Mouse (Mus musculus) lung, postnatal 0 days (tissue): Measurements from ENCODE around the gene Flywch2. TPM values are rescaled to one million over a fixed set of nuclear protein-coding genes. Genes with fewer than 3 reads are reported as not detected.
A peak's percentile ranks its signal among the peaks of the same experiment; 100 is the strongest.

Source experiments
- ATAC-seq: fragments of 200-750 bp; cut with Nextera tagmentation; 2 replicates; pipeline ENCODE4 v1.8.0; 2017; ENCODE audit warnings: moderate library complexity
- DNase-seq: peaks from one replicate; pipeline ENCODE4 v3.0.0-alpha.2; 2016; ENCODE audit warnings: low spot score
- H3K27ac ChIP-seq: fragments of 300-500 bp; sonication (generic); 2 replicates; pipeline ENCODE4 v1.5.1; 2014; ENCODE audit warnings: antibody characterized with exemption, mild to moderate bottlenecking, low read length, mixed read lengths
- H3K27me3 ChIP-seq: fragments of 300-500 bp; sonication (generic); replicated peaks from 2 replicates; pipeline ENCODE4 v1.6.1; 2014; ENCODE audit warnings: low read length, mixed read lengths; ENCODE audit not compliant: insufficient read depth
- H3K36me3 ChIP-seq: fragments of 300-500 bp; sonication (generic); 2 replicates; pipeline ENCODE4 v1.6.1; 2014; ENCODE audit warnings: low read length, mixed read lengths; ENCODE audit not compliant: insufficient read depth
- H3K4me1 ChIP-seq: fragments of 300-500 bp; sonication (generic); 2 replicates; pipeline ENCODE4 v1.6.1; 2014; ENCODE audit warnings: antibody characterized with exemption, low read depth, low read length, mixed read lengths; ENCODE audit not compliant: insufficient read depth
- H3K4me2 ChIP-seq: fragments of 300-500 bp; sonication (generic); replicated peaks from 2 replicates; pipeline ENCODE4 v1.6.1; 2014; ENCODE audit warnings: low read depth, mild to moderate bottlenecking, low read length, moderate library complexity, mixed read lengths
- H3K4me3 ChIP-seq: fragments of 300-500 bp; sonication (generic); 2 replicates; pipeline ENCODE4 v1.5.1; 2014; ENCODE audit warnings: low read depth, low read length
- H3K9ac ChIP-seq: fragments of 300-500 bp; sonication (generic); replicated peaks from 2 replicates; pipeline ENCODE4 v1.6.1; 2014; ENCODE audit warnings: low read depth, mild to moderate bottlenecking
- H3K9me3 ChIP-seq: fragments of 300-500 bp; sonication (generic); 2 replicates; pipeline ENCODE4 v1.6.1; 2016; ENCODE audit warnings: low read length, mixed read lengths
- CTCF ChIP-seq: IDR thresholded peaks from 2 replicates; pipeline ENCODE4 v1.5.1; 2016; ENCODE audit warnings: antibody characterized with exemption, mild to moderate bottlenecking
- EP300 ChIP-seq: IDR thresholded peaks from 2 replicates; pipeline ENCODE4 v1.6.1; 2016; ENCODE audit warnings: antibody characterized with exemption, mild to moderate bottlenecking, control low read depth
- WGBS: fragments of 180-500 bp; shearing (Covaris S2); extraction: QIAGEN DNeasy Blood & Tissue Kit; methylation state at CpG from one replicate; pipeline ENCODE4 v1.1.7; 2014; 5-methylcytosine and 5-hydroxymethylcytosine counted together
- polyA plus RNA-seq: library from polyadenylated mRNA; unstranded; fragments of >200 nt; fragmentation: Nextera tagmentation; extraction: Ambion mirVana; gene quantifications from 2 replicates; pipeline ENCODE4 v1.2.1, GENCODE M21; 2015

Flywch2 gene
- polyA plus RNA-seq, 1 experiment from 2014 or later, result 18.6 TPM

DNA sequence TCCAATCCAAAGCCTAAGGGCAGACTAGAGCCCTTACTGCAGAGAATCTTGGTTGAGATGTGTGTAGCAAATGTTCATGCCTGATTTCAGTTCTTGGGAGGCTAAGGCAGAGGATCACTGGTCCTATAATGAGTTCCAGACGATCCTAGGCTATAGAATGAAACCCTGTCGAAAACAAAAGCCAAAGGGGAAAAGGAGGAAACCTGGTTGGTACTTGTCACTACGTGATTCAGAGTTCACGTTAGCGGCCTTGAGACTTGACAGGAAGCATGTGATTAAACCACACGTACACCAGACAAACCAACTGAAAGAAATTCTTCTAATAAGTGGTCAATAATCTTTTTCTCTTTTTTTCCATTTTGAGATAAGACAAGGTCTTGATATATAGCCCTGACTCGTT, 11.4 kb upstream of the Flywch2 start:
- Histone ChIP-seq H3K27ac (no peak overlapping the region), H3K9ac (no peak overlapping the region), H3K27me3 (no peaks in the 10 kb centered on the region), H3K36me3 (no peaks in the 10 kb centered on the region), H3K9me3 (no peaks in the 10 kb centered on the region), H3K4me2 (no peak overlapping the region), H3K4me1 (no peaks in the 10 kb centered on the region), H3K4me3 (no peak overlapping the region)
- WGBS, result 69% methylated on average over 7 of the region's 7 CpGs
- TF ChIP-seq EP300 (no peak), CTCF (no peak)
- ATAC-seq (no peak), DNase-seq (no peak)

DNA sequence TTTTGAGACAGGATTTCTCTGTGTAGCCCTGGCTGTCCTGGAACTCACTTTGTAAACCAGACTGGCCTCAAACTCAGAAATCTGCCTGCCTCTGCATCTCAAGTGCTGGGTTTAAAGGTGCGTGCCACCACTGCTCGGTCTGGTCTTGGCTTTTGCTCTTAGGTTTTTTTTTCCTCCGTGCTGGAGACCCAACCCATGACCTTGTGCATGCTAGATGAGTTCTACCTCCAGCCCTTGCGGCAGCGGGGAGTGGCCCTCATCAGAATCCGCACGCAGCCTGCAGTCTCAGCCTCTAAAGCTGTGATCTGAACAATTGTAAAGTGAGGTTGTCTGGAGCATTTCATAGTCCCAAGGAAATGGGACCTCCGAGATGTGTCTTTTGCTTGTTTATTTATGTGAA, 9.4 kb upstream of the Flywch2 start:
- H3K4me1 ChIP-seq, result peaks cover 5% of the 10 kb centered on the region; the same call in 1 of the 2 replicates
- TF ChIP-seq EP300 (no peak), CTCF (no peak)
- no peaks in the 10 kb centered on the region for H3K27me3 ChIP-seq
- DNase-seq (no peak), ATAC-seq (no peak)
- H3K36me3 ChIP-seq, result no peaks in the 10 kb centered on the region
- WGBS, result 92% methylated on average over 8 of the region's 8 CpGs
- no peak overlapping the region for H3K4me3 ChIP-seq
- no peaks in the 10 kb centered on the region for H3K9me3 ChIP-seq
- no peak overlapping the region for H3K9ac ChIP-seq
- H3K4me2 ChIP-seq, result no peak overlapping the region
- H3K27ac ChIP-seq, result no peak overlapping the region

DNA sequence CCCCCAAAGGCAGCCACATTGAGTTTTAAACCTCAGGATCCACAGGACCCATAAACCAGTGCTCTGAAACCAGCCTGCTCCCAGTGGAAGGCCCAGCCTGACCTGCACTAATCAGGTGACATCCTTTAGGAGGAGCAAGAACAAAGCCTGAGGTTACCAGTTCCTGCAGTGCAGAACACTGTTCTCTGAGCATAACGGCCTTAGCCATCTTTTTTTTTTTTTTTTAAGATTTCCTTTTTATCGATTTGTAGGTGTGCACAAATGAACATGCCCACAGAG, 5.1 kb upstream of the Flywch2 start:
- WGBS, result 55% methylated on average over 2 of the region's 2 CpGs
- Histone ChIP-seq H3K9me3 (no peaks in the 10 kb centered on the region), H3K4me2 (peak overlapping the region; percentile 75), H3K27ac (peak overlapping the region; percentile 91), H3K9ac (no peak overlapping the region), H3K27me3 (no peaks in the 10 kb centered on the region), H3K36me3 (no peaks in the 10 kb centered on the region), H3K4me1 (peaks cover 9% of the 10 kb centered on the region; the same call in 1 of the 2 replicates), H3K4me3 (no peak overlapping the region)
- DNase-seq (no peak), ATAC-seq (0 out of 2 replicates have a peak, but pooled peaks have one; percentile 2)
- TF ChIP-seq CTCF (no peak), EP300 (no peak)

GRCm38 (mm10) chr17:23790269-23791078, 4.6 kb upstream of the Flywch2 start, which contains the start of gene Srrm2:
TSS of gene Srrm2 (plus strand) at chr17:23790532.
- Histone ChIP-seq H3K4me3 (peak within 1 kb of the TSS; percentile 41), H3K27me3 (no peaks in the 10 kb centered on the region), H3K27ac (peak within 1 kb of the TSS; percentile 91), H3K9ac (peak within 1 kb of the TSS; percentile 57), H3K4me2 (peak within 1 kb of the TSS; percentile 75), H3K9me3 (no peaks in the 10 kb centered on the region), H3K4me1 (peaks cover 9% of the 10 kb centered on the region; the same call in 1 of the 2 replicates), H3K36me3 (no peaks in the 10 kb centered on the region)
- DNase-seq (peak; percentile 73), ATAC-seq (peak; percentile 75)
- 2% methylated on average over 29 of the region's 29 CpGs for WGBS
- TF ChIP-seq CTCF (no peak), EP300 (no peak)

- WGBS, result 17% methylated on average over 8 of the region's 8 CpGs
- H3K27me3 ChIP-seq, result no peaks in the 10 kb centered on the region
- TF ChIP-seq CTCF (no peak), EP300 (no peak)
- H3K4me3 ChIP-seq, result peak overlapping the region; percentile 41
- H3K9me3 ChIP-seq, result no peaks in the 10 kb centered on the region
- peak overlapping the region; percentile 75 for H3K4me2 ChIP-seq
- H3K36me3 ChIP-seq, result no peaks in the 10 kb centered on the region
- peak overlapping the region; percentile 57 for H3K9ac ChIP-seq
- peaks cover 9% of the 10 kb centered on the region; the same call in 1 of the 2 replicates for H3K4me1 ChIP-seq
- ATAC-seq, result no peak
- peak overlapping the region; percentile 91 for H3K27ac ChIP-seq
- DNase-seq, result no peak
Measured at GRCm38 (mm10) chr17:23789749-23790268, 3.9 kb upstream of the Flywch2 start.

DNA sequence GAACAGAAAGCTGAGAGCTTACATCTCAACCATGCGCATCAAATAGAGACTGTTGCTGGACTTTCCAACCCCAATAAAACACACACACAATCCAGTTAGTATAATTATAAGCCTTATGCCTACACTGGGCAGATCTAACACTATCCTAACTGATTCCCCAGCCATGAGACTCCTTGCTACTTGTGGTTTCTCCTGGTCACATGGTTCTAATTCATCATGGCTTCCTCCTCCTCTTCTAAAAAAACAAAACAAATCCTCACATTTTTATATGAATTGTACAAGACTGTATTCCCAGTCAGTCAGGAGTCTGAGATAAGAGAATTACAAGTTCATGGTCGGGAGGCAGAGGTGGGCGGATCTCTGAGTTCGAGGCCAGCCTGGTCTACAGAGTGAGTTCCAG, 3.1 kb upstream of the Flywch2 start:
- Histone ChIP-seq H3K9ac (no peak overlapping the region), H3K4me1 (peaks cover 9% of the 10 kb centered on the region; the same call in 1 of the 2 replicates), H3K4me2 (no peak overlapping the region), H3K9me3 (no peaks in the 10 kb centered on the region), H3K36me3 (no peaks in the 10 kb centered on the region), H3K4me3 (no peak overlapping the region), H3K27ac (no peak overlapping the region), H3K27me3 (no peaks in the 10 kb centered on the region)
- ATAC-seq, result no peak
- WGBS, result 87% methylated on average over 4 of the region's 4 CpGs
- TF ChIP-seq CTCF (no peak), EP300 (no peak)
- DNase-seq, result no peak
